Mouse (Mus musculus): Measurements from ENCODE around the gene Rnf115. TPM values are rescaled to one million over a fixed set of nuclear protein-coding genes. Genes with fewer than 3 reads are reported as not detected.

The Rnf115 gene
- polyA plus RNA-seq, 1 experiment, result 13.5 TPM

DNA sequence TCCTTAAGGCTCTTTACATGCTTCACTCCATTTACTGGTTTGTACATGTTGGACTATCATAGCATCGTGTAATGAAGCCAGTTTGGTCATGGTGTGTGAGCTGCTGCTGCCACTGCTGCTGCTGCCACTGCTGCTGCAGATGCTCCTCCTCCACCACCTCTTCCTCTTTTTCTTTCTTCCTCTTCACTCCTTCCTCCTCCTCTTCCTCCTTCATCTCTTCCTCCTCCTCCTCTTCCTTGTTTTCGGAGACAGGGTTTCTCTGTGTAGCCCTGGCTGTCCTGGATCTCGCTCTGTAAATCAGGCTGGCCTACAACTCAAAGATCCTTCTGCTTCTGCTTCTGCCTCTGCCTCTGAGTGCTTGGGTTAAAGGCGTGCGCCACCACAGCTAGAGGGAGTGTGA lies 42.5 kb downstream of the Rnf115 start:
- no peaks in the 10 kb centered on the region for H3K27me3 ChIP-seq (ENCODE audit: control insufficient read depth, insufficient read depth, insufficient read length)
- peaks cover 4% of the 10 kb centered on the region for H3K79me2 ChIP-seq (ENCODE audit: control insufficient read depth, insufficient read depth)
- no peak overlapping the region for H3ac ChIP-seq (ENCODE audit: control insufficient read depth, insufficient read length, low read depth)
- H3K36me3 ChIP-seq (ENCODE audit: control insufficient read depth, insufficient read depth), result peaks cover 5% of the 10 kb centered on the region
- peaks cover 5% of the 10 kb centered on the region for H3K79me3 ChIP-seq (ENCODE audit: low read depth)
- no peak overlapping the region for H3K4me3 ChIP-seq (ENCODE audit: insufficient read depth, poor library complexity, severe bottlenecking)
- TF ChIP-seq CEBPB (IDR thresholded peaks at IDR 0.05; ENCODE audit: low read depth), result no peak
- no peak for TF ChIP-seq MYOD1 (IDR thresholded peaks at IDR 0.05; ENCODE audit: control insufficient read depth, insufficient read length, low read depth)
- no peak for TF ChIP-seq FOSL1 (IDR thresholded peaks at IDR 0.05; ENCODE audit: insufficient read depth, low read length, poor library complexity, severe bottlenecking)
- TF ChIP-seq MAX (IDR thresholded peaks at IDR 0.05), result no peak
- TF ChIP-seq MYOG (IDR thresholded peaks at IDR 0.05; ENCODE audit: control insufficient read depth, extremely low read depth, insufficient read length), result no peak

DNA sequence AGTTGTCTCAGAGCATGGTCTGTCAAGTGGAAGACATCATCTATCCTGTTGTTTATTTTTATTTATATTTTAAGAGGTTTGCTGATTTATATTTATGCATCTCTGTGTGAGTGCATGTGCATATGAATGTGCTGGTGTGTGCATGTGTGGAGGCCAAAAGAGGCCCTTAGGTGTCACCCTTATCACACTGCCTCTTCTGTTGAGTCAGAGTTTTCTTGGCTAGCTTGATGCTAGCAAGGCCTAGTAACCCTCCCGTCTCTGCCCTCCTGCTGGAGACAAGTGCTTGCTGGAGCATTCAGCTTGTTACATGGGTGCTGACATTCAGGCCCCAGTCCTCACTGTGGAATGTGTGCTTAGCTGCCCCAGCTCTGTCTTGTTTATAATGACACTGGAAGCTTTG lies 45.5 kb downstream of the Rnf115 start:
- Histone ChIP-seq H3K79me3 (ENCODE audit: low read depth) (peaks cover 5% of the 10 kb centered on the region), H3K4me3 (ENCODE audit: insufficient read depth, poor library complexity, severe bottlenecking) (no peak overlapping the region)
- no peak for TF ChIP-seq FOSL1 (IDR thresholded peaks at IDR 0.05; ENCODE audit: insufficient read depth, low read length, poor library complexity, severe bottlenecking)

DNA sequence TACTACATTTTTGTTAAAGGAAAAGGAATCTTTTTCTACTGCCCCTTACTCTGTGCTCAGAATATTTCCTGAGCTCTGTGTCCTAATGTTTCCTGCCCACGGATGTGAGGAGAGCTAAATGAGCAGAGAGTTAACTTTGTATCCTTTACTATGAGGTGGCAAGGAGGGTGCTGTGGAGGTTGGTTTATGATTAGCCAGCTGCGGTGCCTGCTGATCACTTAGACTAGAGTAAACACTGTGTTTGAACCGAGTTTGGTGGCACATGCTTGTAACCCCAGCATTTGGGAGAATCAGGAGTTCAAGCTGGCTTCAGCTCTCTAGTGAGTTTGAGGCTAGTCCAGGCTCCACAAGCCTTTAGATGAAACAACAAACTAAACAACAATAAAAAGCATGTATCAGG lies 49.7 kb downstream of the Rnf115 start:
- no peak overlapping the region for H3K4me3 ChIP-seq (ENCODE audit: insufficient read depth, poor library complexity, severe bottlenecking)
- no peaks in the 10 kb centered on the region for H3K27me3 ChIP-seq (ENCODE audit: control insufficient read depth, insufficient read depth, insufficient read length)
- no peaks in the 10 kb centered on the region for H3K79me2 ChIP-seq (ENCODE audit: control insufficient read depth, insufficient read depth)
- no peak for TF ChIP-seq MYOG (IDR thresholded peaks at IDR 0.05; ENCODE audit: control insufficient read depth, extremely low read depth, insufficient read length)
- no peak for TF ChIP-seq MAX (IDR thresholded peaks at IDR 0.05)
- TF ChIP-seq CTCF (IDR thresholded peaks at IDR 0.05; ENCODE audit: control insufficient read depth, insufficient read depth, insufficient read length), result no peak
- no peak overlapping the region for H3ac ChIP-seq (ENCODE audit: control insufficient read depth, insufficient read length, low read depth)
- no peaks in the 10 kb centered on the region for H3K36me3 ChIP-seq (ENCODE audit: control insufficient read depth, insufficient read depth)
- H3K79me3 ChIP-seq (ENCODE audit: low read depth), result peaks cover 5% of the 10 kb centered on the region

More for the DNA sequence above, 45.5 kb downstream of the Rnf115 start:
- H3K27me3 ChIP-seq (ENCODE audit: control insufficient read depth, insufficient read depth, insufficient read length), result no peaks in the 10 kb centered on the region
- H3ac ChIP-seq (ENCODE audit: control insufficient read depth, insufficient read length, low read depth), result no peak overlapping the region
- H3K36me3 ChIP-seq (ENCODE audit: control insufficient read depth, insufficient read depth), result no peaks in the 10 kb centered on the region
- H3K79me2 ChIP-seq (ENCODE audit: control insufficient read depth, insufficient read depth), result no peaks in the 10 kb centered on the region

DNA sequence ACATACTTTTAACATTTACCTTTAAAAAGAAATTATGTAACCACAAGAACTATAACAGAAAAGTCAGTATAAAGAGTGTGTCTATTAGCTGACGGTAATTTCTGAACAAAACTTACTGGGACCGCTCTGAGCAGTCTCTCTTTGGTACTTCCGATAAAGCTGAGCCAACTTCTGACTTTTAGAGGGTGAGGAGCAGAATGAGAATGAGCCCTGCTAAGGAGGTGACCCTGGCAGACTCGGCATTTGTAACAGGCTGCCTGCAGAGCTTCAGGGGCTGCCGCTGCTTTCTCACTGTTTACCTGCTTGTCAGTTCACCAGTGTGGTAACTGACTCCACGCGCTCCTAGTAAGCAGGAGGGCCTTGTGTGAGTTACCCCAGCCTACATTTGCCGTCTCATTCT lies 54.8 kb downstream of the Rnf115 start:
- Histone ChIP-seq H3ac (ENCODE audit: control insufficient read depth, insufficient read length, low read depth) (no peak overlapping the region), H3K36me3 (ENCODE audit: control insufficient read depth, insufficient read depth) (peaks cover 12% of the 10 kb centered on the region), H3K4me3 (ENCODE audit: insufficient read depth, poor library complexity, severe bottlenecking) (no peak overlapping the region), H3K27me3 (ENCODE audit: control insufficient read depth, insufficient read depth, insufficient read length) (no peaks in the 10 kb centered on the region), H3K79me2 (ENCODE audit: control insufficient read depth, insufficient read depth) (no peaks in the 10 kb centered on the region), H3K79me3 (ENCODE audit: low read depth) (no peaks in the 10 kb centered on the region)
- TF ChIP-seq FOSL1 (IDR thresholded peaks at IDR 0.05; ENCODE audit: insufficient read depth, low read length, poor library complexity, severe bottlenecking) (no peak), USF1 (IDR thresholded peaks at IDR 0.05; ENCODE audit: low read depth) (no peak), MYOD1 (IDR thresholded peaks at IDR 0.05; ENCODE audit: control insufficient read depth, insufficient read length, low read depth) (no peak), MAX (IDR thresholded peaks at IDR 0.05) (no peak), CEBPB (IDR thresholded peaks at IDR 0.05; ENCODE audit: low read depth) (no peak), CTCF (IDR thresholded peaks at IDR 0.05; ENCODE audit: control insufficient read depth, insufficient read depth, insufficient read length) (no peak), MYOG (IDR thresholded peaks at IDR 0.05; ENCODE audit: control insufficient read depth, extremely low read depth, insufficient read length) (no peak)

DNA sequence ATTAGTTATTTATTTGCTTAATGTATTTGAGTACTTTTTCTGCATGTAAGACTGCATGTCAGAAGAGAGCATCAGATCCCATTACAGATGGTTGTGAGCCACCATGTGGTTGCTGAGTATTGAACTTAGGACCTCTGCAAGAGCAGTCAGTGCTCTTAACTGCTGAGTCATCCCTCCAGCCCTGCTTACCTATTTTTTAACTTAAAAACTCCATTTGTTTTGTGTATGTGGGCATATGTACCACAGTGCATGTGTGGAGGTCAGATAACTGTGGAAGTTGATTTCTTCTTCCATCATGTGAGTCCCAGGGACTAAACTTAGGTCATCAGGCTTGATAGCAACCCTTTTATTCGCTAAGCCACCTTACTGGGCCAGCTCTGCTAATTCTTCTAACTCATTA lies 60.3 kb downstream of the Rnf115 start:
- H3K79me2 ChIP-seq (ENCODE audit: control insufficient read depth, insufficient read depth), result no peaks in the 10 kb centered on the region
- no peaks in the 10 kb centered on the region for H3K79me3 ChIP-seq (ENCODE audit: low read depth)
- TF ChIP-seq CEBPB (IDR thresholded peaks at IDR 0.05; ENCODE audit: low read depth) (no peak), MAX (IDR thresholded peaks at IDR 0.05) (no peak), MYOG (IDR thresholded peaks at IDR 0.05; ENCODE audit: control insufficient read depth, extremely low read depth, insufficient read length) (no peak), USF1 (IDR thresholded peaks at IDR 0.05; ENCODE audit: low read depth) (no peak), FOSL1 (IDR thresholded peaks at IDR 0.05; ENCODE audit: insufficient read depth, low read length, poor library complexity, severe bottlenecking) (no peak), MYOD1 (IDR thresholded peaks at IDR 0.05; ENCODE audit: control insufficient read depth, insufficient read length, low read depth) (no peak), CTCF (IDR thresholded peaks at IDR 0.05; ENCODE audit: control insufficient read depth, insufficient read depth, insufficient read length) (no peak)
- H3K4me3 ChIP-seq (ENCODE audit: insufficient read depth, poor library complexity, severe bottlenecking), result no peak overlapping the region
- no peaks in the 10 kb centered on the region for H3K27me3 ChIP-seq (ENCODE audit: control insufficient read depth, insufficient read depth, insufficient read length)
- peaks cover 12% of the 10 kb centered on the region for H3K36me3 ChIP-seq (ENCODE audit: control insufficient read depth, insufficient read depth)
- H3ac ChIP-seq (ENCODE audit: control insufficient read depth, insufficient read length, low read depth), result no peak overlapping the region

DNA sequence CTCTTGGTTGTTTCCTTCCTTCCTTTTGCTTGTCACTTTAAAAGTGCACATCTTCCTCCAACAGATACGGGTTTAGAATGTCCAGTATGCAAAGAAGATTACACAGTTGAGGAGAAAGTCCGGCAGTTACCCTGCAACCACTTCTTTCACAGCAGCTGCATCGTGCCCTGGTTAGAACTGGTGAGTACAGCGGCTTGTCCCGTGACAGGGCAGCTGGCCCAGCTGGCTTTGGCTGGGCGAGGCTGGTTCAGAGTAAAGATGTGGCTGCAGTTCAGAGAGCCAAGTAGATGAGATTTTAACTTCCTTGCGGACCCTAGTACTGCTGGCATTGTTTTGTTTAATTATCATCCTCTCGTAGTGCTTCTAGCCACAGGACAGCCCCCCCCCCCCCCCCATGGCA lies 61.0 kb downstream of the Rnf115 start:
- no peaks in the 10 kb centered on the region for H3K79me3 ChIP-seq (ENCODE audit: low read depth)
- H3K79me2 ChIP-seq (ENCODE audit: control insufficient read depth, insufficient read depth), result no peaks in the 10 kb centered on the region
- H3K36me3 ChIP-seq (ENCODE audit: control insufficient read depth, insufficient read depth), result peaks cover 12% of the 10 kb centered on the region
- no peak overlapping the region for H3ac ChIP-seq (ENCODE audit: control insufficient read depth, insufficient read length, low read depth)
- no peak overlapping the region for H3K4me3 ChIP-seq (ENCODE audit: insufficient read depth, poor library complexity, severe bottlenecking)
- H3K27me3 ChIP-seq (ENCODE audit: control insufficient read depth, insufficient read depth, insufficient read length), result no peaks in the 10 kb centered on the region
- TF ChIP-seq FOSL1 (IDR thresholded peaks at IDR 0.05; ENCODE audit: insufficient read depth, low read length, poor library complexity, severe bottlenecking), result no peak
- TF ChIP-seq CTCF (IDR thresholded peaks at IDR 0.05; ENCODE audit: control insufficient read depth, insufficient read depth, insufficient read length), result no peak
- TF ChIP-seq MYOD1 (IDR thresholded peaks at IDR 0.05; ENCODE audit: control insufficient read depth, insufficient read length, low read depth), result no peak
- TF ChIP-seq MYOG (IDR thresholded peaks at IDR 0.05; ENCODE audit: control insufficient read depth, extremely low read depth, insufficient read length), result no peak
- no peak for TF ChIP-seq CEBPB (IDR thresholded peaks at IDR 0.05; ENCODE audit: low read depth)
- TF ChIP-seq MAX (IDR thresholded peaks at IDR 0.05), result no peak
- no peak for TF ChIP-seq USF1 (IDR thresholded peaks at IDR 0.05; ENCODE audit: low read depth)
